Mouse (Mus musculus): ENCODE measurements around the gene Rcan1. TPM values are rescaled to one million over a fixed set of nuclear protein-coding genes. Genes with fewer than 3 reads are reported as not detected.

Rcan1 gene
- polyA plus RNA-seq, 1 experiment from 2014 or later = 24.2 TPM

GRCm38 (mm10) chr16:92353897-92354296 is 116.8 kb downstream of the Rcan1 start:
- Histone ChIP-seq H3K36me3 (ENCODE audit: control insufficient read depth, insufficient read depth, low read length) (no peaks in the 10 kb centered on the region), H3K27ac (ENCODE audit: low read depth) (no peak overlapping the region), H3K4me2 (ENCODE audit: low read length) (no peak overlapping the region), H3K27me3 (replicated peaks; ENCODE audit: control insufficient read depth, insufficient read depth, low read length) (no peaks in the 10 kb centered on the region), H3K4me3 (ENCODE audit: low read depth, low read length) (no peak overlapping the region), H3K4me1 (replicated peaks; ENCODE audit: control insufficient read depth, insufficient read depth, low read length) (peaks cover 4% of the 10 kb centered on the region; the same call in 1 of the 2 replicates), H3K9me3 (ENCODE audit: control insufficient read depth, low read length) (no peaks in the 10 kb centered on the region), H3K9ac (ENCODE audit: low read length) (no peak overlapping the region)
- DNase-seq (ENCODE audit: low spot score) = no peak
- WGBS = 68% methylated on average over 2 of the region's 2 CpGs
- ATAC-seq (replicated peaks; ENCODE audit: low FRiP score, low TSS enrichment, low read depth) = no peak

- ATAC-seq (replicated peaks; ENCODE audit: low FRiP score, low TSS enrichment, low read depth) (no peak), DNase-seq (ENCODE audit: low spot score) (no peak)
- no peaks in the 10 kb centered on the region for H3K27me3 ChIP-seq (replicated peaks; ENCODE audit: control insufficient read depth, insufficient read depth, low read length)
- no peak overlapping the region for H3K27ac ChIP-seq (ENCODE audit: low read depth)
- no peak overlapping the region for H3K4me2 ChIP-seq (ENCODE audit: low read length)
- no peaks in the 10 kb centered on the region for H3K9me3 ChIP-seq (ENCODE audit: control insufficient read depth, low read length)
- WGBS = 91% methylated on average over 12 of the region's 12 CpGs
- H3K4me3 ChIP-seq (ENCODE audit: low read depth, low read length) = no peak overlapping the region
- no peaks in the 10 kb centered on the region for H3K36me3 ChIP-seq (ENCODE audit: control insufficient read depth, insufficient read depth, low read length)
- H3K9ac ChIP-seq (ENCODE audit: low read length) = no peak overlapping the region
- no peaks in the 10 kb centered on the region for H3K4me1 ChIP-seq (replicated peaks; ENCODE audit: control insufficient read depth, insufficient read depth, low read length)
These were observed 117.4 kb downstream of the Rcan1 start for GRCm38 (mm10) chr16:92353295-92353694.

DNA sequence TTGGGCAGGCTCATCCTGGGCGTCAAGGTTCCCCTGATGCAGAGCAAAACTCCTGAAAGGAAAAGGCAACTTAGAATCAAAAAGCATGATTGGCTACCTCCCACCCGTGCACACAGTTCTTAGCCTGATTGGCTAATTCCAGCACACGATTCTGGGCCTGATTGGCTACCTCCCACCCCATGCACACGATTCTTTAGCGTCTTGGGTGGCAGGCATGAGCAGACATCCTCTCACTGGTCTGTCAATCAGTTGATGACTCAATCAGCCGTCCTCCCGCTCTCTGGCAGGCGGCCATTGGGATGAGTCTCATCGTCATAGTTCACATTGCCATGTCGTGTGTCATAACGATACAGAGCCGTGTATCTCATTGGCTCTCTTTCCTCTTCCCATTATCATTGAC is 121.7 kb downstream of the Rcan1 start:
- Histone ChIP-seq H3K9ac (ENCODE audit: low read length) (no peak overlapping the region), H3K36me3 (ENCODE audit: control insufficient read depth, insufficient read depth, low read length) (no peaks in the 10 kb centered on the region), H3K27me3 (replicated peaks; ENCODE audit: control insufficient read depth, insufficient read depth, low read length) (no peaks in the 10 kb centered on the region), H3K9me3 (ENCODE audit: control insufficient read depth, low read length) (no peaks in the 10 kb centered on the region), H3K27ac (ENCODE audit: low read depth) (no peak overlapping the region), H3K4me2 (ENCODE audit: low read length) (no peak overlapping the region), H3K4me3 (ENCODE audit: low read depth, low read length) (no peak overlapping the region), H3K4me1 (replicated peaks; ENCODE audit: control insufficient read depth, insufficient read depth, low read length) (no peaks in the 10 kb centered on the region)
- ATAC-seq (replicated peaks; ENCODE audit: low FRiP score, low TSS enrichment, low read depth) (no peak), DNase-seq (ENCODE audit: low spot score) (no peak)
- WGBS = 77% methylated on average over 12 of the region's 12 CpGs

DNA sequence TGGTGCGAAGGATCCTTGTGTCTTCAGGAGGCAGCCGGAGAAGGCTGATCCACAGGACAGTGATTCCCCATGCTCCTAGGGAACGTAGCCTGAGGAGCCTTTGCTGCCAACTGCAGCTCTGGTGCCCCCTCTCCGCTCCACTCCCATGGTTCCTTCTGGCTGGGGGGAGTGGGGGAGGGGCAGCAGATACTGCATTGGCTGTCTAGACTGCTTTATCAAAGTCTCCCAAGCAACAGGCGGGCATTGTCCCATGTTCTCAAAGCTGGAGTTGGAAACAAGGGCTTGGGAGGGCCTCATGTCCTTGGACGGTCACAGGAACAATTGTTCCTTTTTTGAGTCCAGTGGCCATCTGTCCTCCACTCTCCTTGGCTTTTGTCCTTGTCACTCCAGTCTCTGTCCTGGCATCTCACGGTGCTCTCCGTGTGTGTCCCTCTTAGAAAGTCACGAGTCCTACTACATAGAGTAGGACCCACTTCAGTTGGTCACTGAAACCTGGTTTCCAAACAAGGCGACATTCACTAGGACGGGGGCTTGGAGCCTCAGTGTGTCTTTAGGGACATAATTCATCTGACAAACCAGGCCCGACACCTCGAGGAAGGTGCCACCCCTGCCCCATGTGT is 124.3 kb downstream of the Rcan1 start:
- DNase-seq (ENCODE audit: low spot score) (no peak), ATAC-seq (replicated peaks; ENCODE audit: low FRiP score, low TSS enrichment, low read depth) (no peak)
- WGBS = 75% methylated on average over 13 of the region's 13 CpGs

GRCm38 (mm10) chr16:92345177-92345576 is 125.5 kb downstream of the Rcan1 start:
- Histone ChIP-seq H3K27me3 (replicated peaks; ENCODE audit: control insufficient read depth, insufficient read depth, low read length) (no peaks in the 10 kb centered on the region), H3K4me1 (replicated peaks; ENCODE audit: control insufficient read depth, insufficient read depth, low read length) (no peaks in the 10 kb centered on the region; the same call in 1 of the 2 replicates), H3K4me2 (ENCODE audit: low read length) (no peak overlapping the region), H3K36me3 (ENCODE audit: control insufficient read depth, insufficient read depth, low read length) (no peaks in the 10 kb centered on the region), H3K9ac (ENCODE audit: low read length) (no peak overlapping the region), H3K9me3 (ENCODE audit: control insufficient read depth, low read length) (no peaks in the 10 kb centered on the region), H3K27ac (ENCODE audit: low read depth) (no peak overlapping the region), H3K4me3 (ENCODE audit: low read depth, low read length) (no peak overlapping the region)
- DNase-seq (ENCODE audit: low spot score) (no peak), ATAC-seq (replicated peaks; ENCODE audit: low FRiP score, low TSS enrichment, low read depth) (no peak)
- WGBS = 49% methylated on average over 11 of the region's 11 CpGs

More for the DNA sequence above, 124.3 kb downstream of the Rcan1 start:
- Histone ChIP-seq H3K4me1 (replicated peaks; ENCODE audit: control insufficient read depth, insufficient read depth, low read length) (no peaks in the 10 kb centered on the region), H3K27me3 (replicated peaks; ENCODE audit: control insufficient read depth, insufficient read depth, low read length) (no peaks in the 10 kb centered on the region), H3K9ac (ENCODE audit: low read length) (no peak overlapping the region), H3K4me3 (ENCODE audit: low read depth, low read length) (no peak overlapping the region), H3K36me3 (ENCODE audit: control insufficient read depth, insufficient read depth, low read length) (no peaks in the 10 kb centered on the region), H3K27ac (ENCODE audit: low read depth) (no peak overlapping the region), H3K4me2 (ENCODE audit: low read length) (no peak overlapping the region), H3K9me3 (ENCODE audit: control insufficient read depth, low read length) (no peaks in the 10 kb centered on the region)

Other genes with a start within 250 kb of the Rcan1 start
- gene Kcne2, start 178.5 kb downstream of the Rcan1 start, polyA plus RNA-seq (2014; fragmentation: Nextera tagmentation; extraction: Ambion mirVana) = 0.18 and 0.22 TPM in 2 replicates
- gene Smim11, start 169.6 kb downstream of the Rcan1 start, polyA plus RNA-seq (2014; fragmentation: Nextera tagmentation; extraction: Ambion mirVana) = 130 and 134 TPM in 2 replicates
- gene Fam243, start 149.4 kb downstream of the Rcan1 start, polyA plus RNA-seq (2014; fragmentation: Nextera tagmentation; extraction: Ambion mirVana) = not detected in 2 replicates
- 0.32 TPM in 1 of 2 replicates, not detected in the other for gene Kcne1, start 111.4 kb downstream of the Rcan1 start, polyA plus RNA-seq (2014; fragmentation: Nextera tagmentation; extraction: Ambion mirVana)
- gene Clic6, start 14.9 kb upstream of the Rcan1 start, polyA plus RNA-seq (2014; fragmentation: Nextera tagmentation; extraction: Ambion mirVana) = 26.7 and 29.9 TPM in 2 replicates

All from intestine, embryonic 14.5 days (tissue).